10 mouse cellular contexts compared by ENCODE assay signal in the genomic region with DNA sequence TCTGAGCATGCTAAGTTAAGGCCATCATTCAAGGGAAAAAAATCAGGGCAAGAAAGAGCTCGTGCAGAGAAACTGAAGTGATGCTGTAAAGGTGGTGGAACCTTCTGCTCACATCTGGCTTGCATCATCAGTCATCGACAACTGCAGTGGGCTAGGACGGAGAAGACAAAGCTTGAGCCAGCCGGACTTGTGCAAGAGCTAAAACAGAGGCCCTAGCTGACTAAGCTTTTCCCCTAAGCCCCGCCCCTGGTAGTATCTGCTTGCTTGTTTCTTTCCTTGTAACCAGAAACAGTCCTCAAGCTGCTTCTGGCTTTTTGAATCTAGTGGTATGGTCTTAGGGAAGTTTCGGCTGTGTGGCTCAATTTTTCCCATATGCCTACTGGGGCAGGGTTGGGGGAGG. TPM values are rescaled to one million over a fixed set of nuclear protein-coding genes. Genes with fewer than 3 reads are reported as not detected.
A peak's percentile ranks its signal among the peaks of the same experiment; 100 is the strongest.
DNase-seq lines count a peak whose midpoint lies in the region; ATAC-seq and TF ChIP-seq lines count a peak whose summit lies in the region.
"Had no signal": no experiment of that assay in that cellular context is flagged by ENCODE, and none has a peak within 500 bp of the region (broad histone marks: within the 10 kb centered on the region; RNA-seq: fewer than 3 reads in every experiment).

No protein-coding gene starts in this region.

- no peak overlapping the region for H3K4me2 ChIP-seq in midbrain, postnatal 0 days (ENCODE audit: low read depth, low read length, poor library complexity, severe bottlenecking)
- no peak overlapping the region for H3K4me2 ChIP-seq in hindbrain, embryonic 14.5 days (replicated peaks)

- no peak overlapping the region for H3K9ac ChIP-seq in midbrain, postnatal 0 days (replicated peaks; ENCODE audit: low read length, poor library complexity, severe bottlenecking)
- no peak overlapping the region for H3K9ac ChIP-seq in hindbrain, embryonic 14.5 days

- WGBS in midbrain, postnatal 0 days, result 82% methylated on average over 6 of the region's 6 CpGs
- 84% methylated on average over 6 of the region's 6 CpGs for WGBS in hindbrain, embryonic 14.5 days

- TF ChIP-seq CTCF in midbrain, postnatal 0 days (IDR thresholded peaks at IDR 0.05), result no peak

- no peaks in the 10 kb centered on the region for H3K9me3 ChIP-seq in midbrain, postnatal 0 days (ENCODE audit: low read length)
- H3K9me3 ChIP-seq in hindbrain, embryonic 14.5 days (ENCODE audit: control insufficient read depth, low read length), result no peaks in the 10 kb centered on the region

- peak; percentile 25 for ATAC-seq in inflammation-experienced regulatory T-cells, adult 6 months
- no peak for ATAC-seq in midbrain, postnatal 0 days (ENCODE audit: low FRiP score)
- ATAC-seq in hindbrain, embryonic 14.5 days (ENCODE audit: low FRiP score), result no peak
- ATAC-seq: hindbrain, postnatal 0 days; midbrain, embryonic 16.5 days had no signal

- no peak overlapping the region for H3K4me3 ChIP-seq in midbrain, postnatal 0 days (ENCODE audit: low read depth, low read length)
- no peak overlapping the region for H3K4me3 ChIP-seq in hindbrain, embryonic 14.5 days (replicated peaks; ENCODE audit: low read length)

- no peaks in the 10 kb centered on the region for H3K4me1 ChIP-seq in midbrain, postnatal 0 days (ENCODE audit: insufficient read depth, low read length)
- H3K4me1 ChIP-seq in hindbrain, embryonic 14.5 days (replicated peaks; ENCODE audit: control insufficient read depth, insufficient read depth, low read length), result no peaks in the 10 kb centered on the region

- H3K27ac ChIP-seq in midbrain, postnatal 0 days (ENCODE audit: low read depth, low read length), result no peak overlapping the region
- no peak overlapping the region for H3K27ac ChIP-seq in hindbrain, embryonic 14.5 days
- H3K27ac ChIP-seq: hindbrain, postnatal 0 days had no signal

- DNase-seq in urinary bladder, adult 18-20 months (ENCODE audit: low spot score in 2 of 2), result peak; percentile 3 to 31
- DNase-seq in urinary bladder, adult 2 months (ENCODE audit: low spot score), result no peak
- peak; percentile 54 for DNase-seq in forelimb bud, embryonic 11.5 days (ENCODE audit: low read depth, low spot score)
- DNase-seq in yolk sac, embryonic 10.5 days (ENCODE audit: low spot score), result peak; percentile 16
- no peak for DNase-seq in neural tube, embryonic 10.5 days (ENCODE audit: extremely low spot score, low spot score)
- no peak for DNase-seq in midbrain, postnatal 0 days (ENCODE audit: low spot score)
- DNase-seq in hindbrain, embryonic 14.5 days (ENCODE audit: low spot score), result no peak

- H3K36me3 ChIP-seq in midbrain, postnatal 0 days (ENCODE audit: insufficient read depth, low read length), result no peaks in the 10 kb centered on the region
- H3K36me3 ChIP-seq in hindbrain, embryonic 14.5 days (replicated peaks; ENCODE audit: control insufficient read depth, insufficient read depth), result no peaks in the 10 kb centered on the region

- no peaks in the 10 kb centered on the region for H3K27me3 ChIP-seq in midbrain, postnatal 0 days (ENCODE audit: insufficient read depth, low read length)
- H3K27me3 ChIP-seq in hindbrain, embryonic 14.5 days (ENCODE audit: control insufficient read depth, insufficient read depth, low read length), result 0 out of 2 replicates have a peak, but pooled peaks cover 3% of the 10 kb centered on the region

RNA-seq across cellular contexts. Expression of gene Tmem164, which starts 56.5 kb away (rescaled TPM):
- 23.8 and 25.6 TPM in 2 replicates for polyA plus RNA-seq in urinary bladder, adult 2 months (2012; rRNA removed)
- polyA plus RNA-seq in inflammation-experienced regulatory T-cells, adult 6 months (2017; shearing (Covaris generic)), result 10 to 100 TPM; 15.3 to 19.7 (median 18.9) TPM
- total RNA-seq in midbrain, postnatal 0 days (2014; rRNA removed), result 36.0 and 38.2 TPM in 2 replicates
- polyA plus RNA-seq in midbrain, postnatal 0 days (2015; fragmentation: Nextera tagmentation; extraction: Ambion mirVana), result 15.6 and 15.8 TPM in 2 replicates
- polyA plus RNA-seq in hindbrain, embryonic 14.5 days (2014; fragmentation: Nextera tagmentation; extraction: Ambion mirVana), result 16.6 and 18.7 TPM in 2 replicates

Comparison
In these comparisons a context has a peak if more than half of its experiments do, and no peak if none do; other contexts are left out.
1. DNase-seq: peak in urinary bladder, adult 18-20 months (2 of 2), forelimb bud, embryonic 11.5 days (single experiment) and yolk sac, embryonic 10.5 days (single experiment); none in urinary bladder, adult 2 months (single experiment), neural tube, embryonic 10.5 days (single experiment), midbrain, postnatal 0 days (single experiment) and hindbrain, embryonic 14.5 days (single experiment).